Mouse (Mus musculus) embryonic facial prominence, embryonic 10.5 days (tissue): Measurements from ENCODE around the gene Ebf4. TPM values are rescaled to one million over a fixed set of nuclear protein-coding genes. Genes with fewer than 3 reads are reported as not detected.

Experiments used
- DNase-seq: peaks from one replicate; pipeline ENCODE4 v3.0.0-alpha.2; 2017; ENCODE audit warnings: low spot score
- H3K27ac ChIP-seq: fragments of 300-500 bp; sonication (generic); replicated peaks from 2 replicates; pipeline ENCODE4 v1.5.1; 2016; ENCODE audit warnings: mild to moderate bottlenecking
- H3K27me3 ChIP-seq: fragments of 300-500 bp; sonication (generic); replicated peaks from 2 replicates; pipeline ENCODE4 v1.6.1; 2016; ENCODE audit warnings: low read depth, mild to moderate bottlenecking; ENCODE audit not compliant: poor library complexity, severe bottlenecking
- H3K36me3 ChIP-seq: fragments of 300-500 bp; sonication (generic); replicated peaks from 2 replicates; pipeline ENCODE4 v1.6.1; 2016; ENCODE audit warnings: mild to moderate bottlenecking, moderate library complexity
- H3K4me1 ChIP-seq: fragments of 300-500 bp; sonication (generic); 2 replicates; pipeline ENCODE4 v1.6.1; 2016
- H3K4me3 ChIP-seq: fragments of 300-500 bp; sonication (generic); 2 replicates; pipeline ENCODE4 v1.5.1; 2016; ENCODE audit warnings: mild to moderate bottlenecking, moderate library complexity
- H3K9me3 ChIP-seq: fragments of 300-500 bp; sonication (generic); 2 replicates; pipeline ENCODE4 v1.6.1; 2016; ENCODE audit warnings: mild to moderate bottlenecking
- WGBS: fragments of 180-500 bp; shearing (Covaris S2); methylation state at CpG from one replicate; pipeline ENCODE4 v1.1.7; 2016; 5-methylcytosine and 5-hydroxymethylcytosine counted together
- polyA plus RNA-seq: library from polyadenylated mRNA; unstranded; fragments of >200 nt; fragmentation: Nextera tagmentation; extraction: Ambion mirVana; gene quantifications from 2 replicates; pipeline ENCODE4 v1.2.1, GENCODE M21; 2016

Ebf4 gene
- polyA plus RNA-seq, 1 experiment from 2014 or later = 0.82 TPM

DNA sequence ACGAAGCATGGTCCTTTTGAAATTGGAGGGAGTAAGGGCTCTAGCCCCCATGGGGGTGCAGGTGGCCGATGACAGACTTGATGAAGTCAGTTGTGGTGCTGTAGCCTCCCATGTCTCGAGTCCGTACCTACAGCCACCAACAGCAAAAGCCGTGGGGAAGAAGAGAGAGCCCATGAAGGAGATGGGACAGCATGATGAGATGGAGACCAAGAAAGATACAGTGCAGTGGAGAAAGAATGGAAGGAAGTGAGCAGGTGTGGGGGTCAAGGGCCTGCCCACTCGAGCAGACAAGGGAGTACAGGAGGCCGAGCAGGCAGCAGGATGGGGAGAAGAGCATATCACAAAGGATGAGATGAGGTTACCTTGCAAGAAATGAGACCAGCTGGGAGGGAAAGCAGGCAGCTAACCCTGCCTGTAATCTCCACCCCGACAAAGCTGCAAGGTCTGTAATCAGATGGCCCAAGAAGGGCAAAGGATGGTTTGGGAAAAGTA lies 15.3 kb upstream of the Ebf4 start:
- Histone ChIP-seq H3K27ac (no peak overlapping the region), H3K4me1 (peaks cover 29% of the 10 kb centered on the region), H3K36me3 (peaks cover 68% of the 10 kb centered on the region), H3K27me3 (no peaks in the 10 kb centered on the region), H3K4me3 (0 out of 2 replicates have a peak overlapping the region, but pooled peaks have one; percentile 16), H3K9me3 (no peaks in the 10 kb centered on the region)
- 42% methylated on average over 8 of the region's 8 CpGs for WGBS
- DNase-seq = peak; percentile 18

DNA sequence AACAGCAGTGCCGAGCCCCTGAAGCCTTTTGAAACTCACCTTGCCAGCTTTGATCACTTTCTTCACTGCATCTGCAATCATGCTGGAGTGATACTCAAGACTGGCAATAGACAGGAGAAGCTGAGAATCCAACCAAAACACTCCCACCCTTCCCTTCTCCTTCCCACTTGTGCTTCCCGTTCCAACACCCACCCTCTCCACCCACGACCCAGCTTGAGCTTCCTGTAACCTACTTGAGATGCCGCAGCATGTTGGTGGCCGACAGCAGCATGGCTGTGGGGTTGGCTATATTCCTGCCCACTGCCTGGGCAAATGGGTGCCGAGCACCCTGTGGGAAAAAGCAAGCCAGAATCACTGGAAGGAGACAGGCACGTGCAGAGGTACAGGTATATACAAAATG lies 14.7 kb upstream of the Ebf4 start:
- Histone ChIP-seq H3K36me3 (peaks cover 64% of the 10 kb centered on the region), H3K4me3 (0 out of 2 replicates have a peak overlapping the region, but pooled peaks have one; percentile 16), H3K27me3 (no peaks in the 10 kb centered on the region), H3K27ac (no peak overlapping the region), H3K4me1 (peaks cover 35% of the 10 kb centered on the region), H3K9me3 (no peaks in the 10 kb centered on the region)
- no peak for DNase-seq
- WGBS = 73% methylated on average over 7 of the region's 7 CpGs

DNA sequence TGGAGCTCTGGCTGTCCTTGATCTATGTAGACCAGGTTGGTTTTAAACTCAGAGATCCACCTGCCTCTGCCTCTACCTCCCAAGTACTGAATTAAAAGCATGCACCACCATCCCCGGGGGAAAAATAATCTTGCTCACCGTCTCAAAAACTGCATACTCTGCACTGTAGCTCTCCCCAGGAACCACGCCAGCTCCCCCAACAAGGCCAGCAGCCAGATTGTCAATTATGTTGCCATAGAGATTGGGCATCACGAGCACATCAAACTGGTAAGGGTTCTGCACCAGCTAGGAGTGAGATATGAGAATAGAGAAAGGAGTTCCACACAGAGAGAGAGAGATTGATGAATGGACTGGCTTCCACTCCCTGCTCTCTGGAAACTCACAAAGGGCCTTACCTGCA lies 14.2 kb upstream of the Ebf4 start:
- Histone ChIP-seq H3K27ac (no peak overlapping the region), H3K4me1 (peaks cover 32% of the 10 kb centered on the region), H3K36me3 (peaks cover 60% of the 10 kb centered on the region), H3K4me3 (no peak overlapping the region), H3K27me3 (no peaks in the 10 kb centered on the region), H3K9me3 (no peaks in the 10 kb centered on the region)
- DNase-seq = no peak
- whole genome bisulfite sequencing = 81% methylated on average over 4 of the region's 4 CpGs

DNA sequence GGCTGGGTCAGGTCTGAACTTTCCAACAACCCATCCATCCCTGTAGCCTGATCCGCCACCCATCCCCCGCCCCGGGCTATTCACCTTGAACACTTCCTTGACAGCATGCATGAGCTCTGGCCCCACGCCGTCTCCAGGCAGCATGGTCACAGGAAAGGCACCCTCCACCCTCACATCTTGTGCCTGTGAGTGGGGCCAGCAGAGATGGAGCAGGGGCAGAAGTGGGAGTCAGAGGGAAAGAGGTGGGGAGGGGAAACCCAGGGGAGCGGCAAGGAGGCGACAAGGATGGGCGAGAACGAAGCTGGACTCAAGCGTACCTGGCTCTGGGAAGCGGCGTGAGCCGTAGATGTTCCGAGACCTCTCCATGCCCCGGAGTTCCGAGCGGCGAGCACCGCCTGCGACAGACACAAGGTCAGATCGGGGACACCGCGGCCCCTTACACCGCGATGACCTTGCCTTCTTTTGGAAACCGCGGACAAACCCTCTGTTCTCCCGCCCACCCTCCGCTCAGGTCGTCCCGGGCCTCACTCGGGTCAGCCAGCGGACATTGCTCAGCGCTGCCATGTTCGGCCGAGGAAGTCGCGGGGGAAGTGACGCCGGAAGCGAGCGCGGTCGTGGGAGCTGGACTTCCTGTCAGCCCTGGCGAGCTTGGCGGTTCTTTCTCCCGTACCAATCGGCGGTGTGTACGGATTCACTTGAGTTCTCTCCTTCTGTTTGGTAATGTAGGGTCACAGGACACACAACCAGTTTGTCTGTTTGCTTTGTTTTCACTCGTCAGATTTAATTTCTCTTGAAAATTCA lies 10.9 kb upstream of the Ebf4 start, which contains the start of gene Idh3b:
TSS of gene Idh3b (minus strand) at position 694 of the 801 bp plus-strand sequence.
- Histone ChIP-seq H3K9me3 (no peaks in the 10 kb centered on the region), H3K27me3 (no peaks in the 10 kb centered on the region), H3K36me3 (peaks cover 31% of the 10 kb centered on the region), H3K4me3 (peak within 1 kb of the TSS; percentile 98), H3K4me1 (peaks cover 18% of the 10 kb centered on the region), H3K27ac (peak within 1 kb of the TSS; percentile 89)
- DNase-seq = peak; percentile 92
- WGBS = under 1% methylated on average over 51 of the region's 51 CpGs

DNA sequence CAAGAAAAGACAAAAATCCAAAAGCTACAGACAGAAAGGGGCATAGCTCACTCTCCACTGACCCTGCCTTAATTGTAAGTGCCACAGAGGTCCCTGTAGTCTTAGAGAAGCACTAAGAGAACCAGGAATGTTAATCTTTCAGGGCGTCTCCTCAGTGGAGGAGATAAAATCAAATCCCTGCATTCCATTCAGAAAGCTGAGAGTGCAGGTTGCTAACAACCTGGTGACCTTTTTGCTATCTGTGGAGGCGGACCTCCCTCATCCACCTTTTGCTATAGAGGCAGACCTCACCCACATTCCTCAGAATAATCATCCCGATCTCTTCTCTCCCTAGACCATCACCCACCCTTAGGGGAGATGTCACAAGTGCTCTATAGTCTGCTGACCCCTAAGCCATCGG lies 5.9 kb upstream of the Ebf4 start:
- Histone ChIP-seq H3K9me3 (no peaks in the 10 kb centered on the region), H3K27me3 (peaks cover 25% of the 10 kb centered on the region), H3K36me3 (0 out of 2 replicates have a peak, but pooled peaks cover 3% of the 10 kb centered on the region), H3K27ac (no peak overlapping the region), H3K4me3 (no peak overlapping the region), H3K4me1 (peaks cover 35% of the 10 kb centered on the region)
- WGBS = 61% methylated on average over 4 of the region's 4 CpGs
- no peak for DNase-seq

DNA sequence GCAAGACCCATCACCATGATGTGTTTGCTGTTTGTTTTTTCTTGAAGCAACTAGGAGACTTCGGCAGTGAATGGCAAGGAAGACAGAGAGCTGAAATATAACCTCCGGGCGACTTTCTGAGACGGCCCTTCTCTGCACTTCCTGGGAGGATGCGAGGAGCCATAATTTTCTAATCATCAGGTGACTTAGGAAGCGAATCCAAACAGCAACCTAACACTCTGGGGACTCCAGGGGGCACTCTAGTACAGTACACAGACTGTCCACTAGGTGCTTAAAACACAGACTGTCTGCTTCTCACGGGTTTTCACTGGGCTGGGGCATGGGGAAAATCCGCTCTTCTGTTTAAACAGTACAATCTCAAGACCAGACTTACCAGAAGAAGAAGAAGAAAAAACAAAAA lies 3.5 kb upstream of the Ebf4 start:
- no peak overlapping the region for H3K27ac ChIP-seq
- peak; percentile 61 for DNase-seq
- no peaks in the 10 kb centered on the region for H3K36me3 ChIP-seq
- peaks cover 45% of the 10 kb centered on the region for H3K27me3 ChIP-seq
- 15% methylated on average over 8 of the region's 8 CpGs for WGBS
- peaks cover 49% of the 10 kb centered on the region for H3K4me1 ChIP-seq
- no peaks in the 10 kb centered on the region for H3K9me3 ChIP-seq
- H3K4me3 ChIP-seq = peak overlapping the region; percentile 18; the same call in 1 of the 2 replicates

DNA sequence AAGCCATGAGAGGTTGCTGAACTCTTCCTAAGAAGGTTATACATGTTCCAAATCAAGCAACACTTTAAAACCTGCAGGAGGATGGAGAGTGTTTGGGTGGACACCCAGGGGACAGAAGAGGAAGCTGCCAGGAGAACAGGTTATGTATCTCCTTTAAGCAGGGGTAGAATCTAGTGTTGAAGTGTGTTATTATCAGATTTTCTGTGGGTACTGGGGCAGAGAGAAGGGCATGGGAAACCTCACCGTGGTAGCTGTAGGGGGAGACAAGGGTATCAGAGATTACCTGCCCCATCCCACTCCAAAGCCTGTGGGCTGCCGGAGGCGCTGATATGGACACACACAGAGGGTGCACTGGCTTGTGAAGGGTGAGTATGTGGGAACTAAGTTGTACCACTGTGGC lies 2.0 kb upstream of the Ebf4 start:
- peaks cover 57% of the 10 kb centered on the region for H3K4me1 ChIP-seq
- H3K27me3 ChIP-seq = peaks cover 61% of the 10 kb centered on the region
- no peaks in the 10 kb centered on the region for H3K9me3 ChIP-seq
- WGBS = 54% methylated on average over 3 of the region's 3 CpGs
- no peak overlapping the region for H3K4me3 ChIP-seq
- peaks cover 4% of the 10 kb centered on the region; the same call in 1 of the 2 replicates for H3K36me3 ChIP-seq
- no peak overlapping the region for H3K27ac ChIP-seq
- no peak for DNase-seq

DNA sequence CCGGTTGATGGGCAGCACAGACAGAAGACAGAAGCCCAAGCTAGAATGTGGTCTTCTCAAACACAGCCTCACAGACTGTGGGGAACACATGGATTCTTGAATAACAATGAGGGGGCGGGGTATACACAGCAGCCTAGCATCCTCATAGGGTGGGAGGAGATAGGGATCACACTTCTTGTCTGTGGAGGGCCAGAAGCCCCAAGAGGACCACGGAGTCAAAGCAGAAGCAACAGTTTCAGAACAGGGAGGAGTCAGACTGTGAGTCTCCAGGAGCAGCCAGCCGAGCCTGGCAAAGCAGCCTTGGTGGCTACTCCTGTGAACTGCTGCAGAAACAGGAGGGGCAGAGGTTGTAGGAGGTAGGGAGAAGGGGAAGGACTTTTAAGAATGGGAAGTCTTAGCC lies 1.5 kb upstream of the Ebf4 start:
- H3K27ac ChIP-seq = no peak overlapping the region
- 5% methylated on average over 4 of the region's 4 CpGs for WGBS
- DNase-seq = peak; percentile 44
- H3K27me3 ChIP-seq = peaks cover 66% of the 10 kb centered on the region
- peaks cover 57% of the 10 kb centered on the region for H3K4me1 ChIP-seq
- H3K9me3 ChIP-seq = no peaks in the 10 kb centered on the region
- H3K4me3 ChIP-seq = peak overlapping the region; percentile 77
- H3K36me3 ChIP-seq = peaks cover 7% of the 10 kb centered on the region; the same call in 1 of the 2 replicates

DNA sequence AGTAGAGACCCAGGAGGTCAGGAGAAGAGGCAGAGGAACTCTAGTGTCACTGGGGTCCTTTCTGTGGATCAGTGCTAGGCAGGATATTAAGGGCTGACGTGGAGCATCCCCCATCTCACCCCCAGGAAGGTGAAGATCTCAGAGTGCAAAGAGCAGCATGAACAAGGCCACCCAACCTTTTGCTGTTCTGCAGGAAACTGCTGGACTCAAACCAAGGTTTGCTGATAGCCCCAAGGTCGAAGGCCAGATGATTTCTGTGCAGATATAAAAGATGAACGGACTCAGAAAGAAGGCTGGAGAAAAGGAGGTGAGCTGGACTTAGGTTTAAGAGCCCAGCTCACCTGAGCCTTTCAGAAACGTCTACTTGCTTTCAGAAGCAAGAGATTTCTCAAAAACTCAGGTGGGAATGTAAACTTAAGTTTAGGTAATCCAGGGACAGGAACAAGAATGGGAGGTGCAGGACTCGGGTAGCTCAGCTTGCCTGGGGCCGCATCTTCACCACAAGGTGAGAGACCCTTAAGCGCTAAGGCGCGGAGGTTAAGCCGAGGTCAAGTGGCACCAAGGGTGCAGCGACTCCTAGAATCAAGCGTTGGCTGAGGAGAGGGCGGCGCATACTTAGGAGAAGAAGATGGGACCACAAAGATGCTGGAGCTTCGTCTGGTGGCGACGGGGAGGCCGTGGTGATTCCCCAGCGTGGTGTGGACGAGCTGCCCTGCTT lies 592 bp upstream of the Ebf4 start:
- peak overlapping the region; percentile 83 for H3K27ac ChIP-seq
- no peak for DNase-seq
- WGBS = 8% methylated on average over 20 of the region's 20 CpGs
- peak overlapping the region; percentile 77 for H3K4me3 ChIP-seq
- peaks cover 57% of the 10 kb centered on the region for H3K4me1 ChIP-seq
- peaks cover 75% of the 10 kb centered on the region for H3K27me3 ChIP-seq
- peaks cover 7% of the 10 kb centered on the region; the same call in 1 of the 2 replicates for H3K36me3 ChIP-seq
- no peaks in the 10 kb centered on the region for H3K9me3 ChIP-seq

DNA sequence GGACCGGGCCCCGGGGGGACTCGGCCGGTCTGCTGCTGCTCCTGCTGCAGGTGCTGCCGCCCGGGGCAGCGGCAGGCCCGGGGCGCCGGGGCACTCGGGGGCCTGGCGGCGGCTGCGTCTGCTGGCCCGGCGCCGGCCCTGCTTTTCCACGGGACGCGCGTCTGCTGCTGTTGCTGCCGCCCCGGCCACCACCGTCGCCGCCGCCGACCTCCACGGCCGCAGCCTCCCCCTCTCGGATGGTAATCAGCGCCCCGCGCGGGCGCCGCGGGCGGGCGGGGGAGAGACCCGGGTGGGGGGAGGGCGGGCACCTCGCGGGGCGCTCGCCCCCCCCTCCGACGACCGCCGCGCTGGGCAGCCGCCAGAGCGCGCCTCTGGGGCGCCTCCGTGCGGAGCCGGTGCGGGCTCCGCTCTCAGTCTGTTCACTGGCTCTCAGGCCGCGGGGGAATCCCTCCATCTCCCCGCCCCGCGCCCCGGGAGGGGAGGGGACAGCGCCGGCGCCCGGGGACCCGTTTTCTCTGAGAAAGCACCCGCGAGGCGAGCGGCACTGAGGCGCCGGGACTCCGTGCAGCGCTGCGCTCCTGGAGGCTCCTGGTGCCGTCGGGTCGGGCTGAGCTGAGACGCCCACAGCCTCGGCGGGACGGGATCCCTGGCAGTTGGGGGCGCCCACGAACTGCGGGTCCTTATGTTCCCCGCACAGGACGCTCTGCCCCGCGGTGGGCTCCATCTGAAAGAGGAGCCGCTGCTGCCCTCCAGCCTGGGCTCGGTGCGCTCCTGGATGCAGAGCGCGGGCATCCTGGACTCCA lies 563 bp downstream of the Ebf4 start:
- Histone ChIP-seq H3K27ac (peak overlapping the region; percentile 83), H3K36me3 (peaks cover 7% of the 10 kb centered on the region; the same call in 1 of the 2 replicates), H3K4me3 (peak overlapping the region; percentile 77), H3K27me3 (peaks cover 76% of the 10 kb centered on the region), H3K9me3 (no peaks in the 10 kb centered on the region), H3K4me1 (peaks cover 57% of the 10 kb centered on the region)
- 2% methylated on average over 99 of the region's 99 CpGs for WGBS
- peak; percentile 76 for DNase-seq

DNA sequence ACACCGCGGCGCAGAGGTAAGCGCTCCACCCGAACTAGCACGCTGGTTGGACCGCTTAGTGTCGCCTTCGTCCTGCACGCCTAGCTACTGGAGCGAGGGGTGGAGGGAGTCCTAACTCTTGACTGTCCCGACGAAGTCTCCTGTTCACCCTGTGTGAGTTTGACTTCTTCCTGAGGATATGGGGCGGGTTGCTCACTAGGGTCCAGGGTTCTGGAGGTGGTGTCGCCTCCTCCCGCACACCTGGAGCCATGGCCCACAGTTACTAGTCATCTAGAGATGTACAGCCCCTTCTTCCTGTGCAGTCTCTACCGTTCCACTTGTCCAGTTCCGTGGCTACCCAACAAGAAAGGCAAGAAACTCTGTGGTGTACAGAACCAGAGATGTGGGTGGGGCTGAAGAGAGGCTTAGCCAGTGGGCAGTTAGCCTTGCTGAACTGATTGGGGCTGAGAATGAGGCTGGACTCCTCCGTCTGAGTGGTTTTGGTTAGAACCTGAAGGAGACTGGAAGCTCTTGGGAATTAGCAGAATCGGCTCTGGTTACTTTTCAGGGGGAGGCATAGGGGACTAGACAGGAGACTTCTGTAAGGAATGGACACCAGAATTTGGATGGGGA lies 1.3 kb downstream of the Ebf4 start:
- Histone ChIP-seq H3K4me3 (peak overlapping the region; percentile 77), H3K9me3 (no peaks in the 10 kb centered on the region), H3K27ac (peak overlapping the region; percentile 83; the same call in 1 of the 2 replicates), H3K36me3 (peaks cover 7% of the 10 kb centered on the region; the same call in 1 of the 2 replicates), H3K27me3 (peaks cover 76% of the 10 kb centered on the region), H3K4me1 (peaks cover 54% of the 10 kb centered on the region)
- DNase-seq = peak; percentile 32
- WGBS = 3% methylated on average over 20 of the region's 20 CpGs
